Mouse (Mus musculus) gastrocnemius, postnatal 25 days (tissue): Measurements from ENCODE around the gene Pdcd11. TPM values are rescaled to one million over a fixed set of nuclear protein-coding genes. Genes with fewer than 3 reads are reported as not detected.

Experiments
- DNase-seq: peaks from one replicate; pipeline ENCODE4 v3.0.0; 2022
- total RNA-seq, 2 experiments: library from RNA; stranded (reverse); gene quantifications; 1 replicate in 1 of 2; 2 replicates in 1 of 2; pipeline ENCODE4 v1.2.3; 2021

The Pdcd11 gene
- total RNA-seq, 2 experiments from 2014 or later: 6.9 to 7.3 TPM

GRCm38 (mm10) chr19:47168793-47169412 lies 78.3 kb downstream of the Pdcd11 start:
- peak; percentile 57 for DNase-seq

GRCm38 (mm10) chr19:47174515-47174914 lies 83.9 kb downstream of the Pdcd11 start:
- no peak for DNase-seq

GRCm38 (mm10) chr19:47175472-47175871 lies 84.9 kb downstream of the Pdcd11 start:
- no peak for DNase-seq

- DNase-seq: no peak
These were observed 86.4 kb downstream of the Pdcd11 start for GRCm38 (mm10) chr19:47176916-47177505.

GRCm38 (mm10) chr19:47178001-47178400 lies 87.4 kb downstream of the Pdcd11 start:
- no peak for DNase-seq

GRCm38 (mm10) chr19:47178431-47179271 lies 88.1 kb downstream of the Pdcd11 start, which contains the start of gene Neurl1a:
Gene Neurl1a (plus strand): TSS chr19:47178820.
- DNase-seq: peak; percentile 26

- DNase-seq: no peak
These were observed 88.8 kb downstream of the Pdcd11 start for GRCm38 (mm10) chr19:47179272-47179809.

- DNase-seq: no peak
These were observed 89.4 kb downstream of the Pdcd11 start for GRCm38 (mm10) chr19:47180011-47180410.

Other genes with a start within 250 kb of the Pdcd11 start
- gene Ina, start 76.1 kb upstream of the Pdcd11 start, total RNA-seq: not detected
- gene Nt5c2, start 75.6 kb upstream of the Pdcd11 start, total RNA-seq: 10 to 100 TPM; 17.0 to 23.6 TPM
- 1 to 10 TPM; 3.4 to 4.1 TPM for gene Pcgf6, start 39.9 kb upstream of the Pdcd11 start, total RNA-seq
- 1 to 10 TPM; 2.3 to 3.1 TPM for gene Taf5, start 23.0 kb upstream of the Pdcd11 start, total RNA-seq
- gene Usmg5, start 121 bp upstream of the Pdcd11 start, total RNA-seq: 1,000 to 10,000 TPM; 1,205 to 1,223 TPM
- gene Calhm2, start 47.5 kb downstream of the Pdcd11 start, total RNA-seq: 1 to 10 TPM; 1.9 to 2.2 TPM
- gene Calhm1, start 53.5 kb downstream of the Pdcd11 start, total RNA-seq: not detected
- gene Calhm3, start 67.0 kb downstream of the Pdcd11 start, total RNA-seq: not detected
- 100 to 1,000 TPM in 1 of 2 experiments, 10 to 100 TPM in 1; 98.2 to 105 TPM for gene Neurl1a, start 88.1 kb downstream of the Pdcd11 start, total RNA-seq